Mouse (Mus musculus) urinary bladder, postnatal 25 days (tissue): ENCODE data around the gene Olfr1150-ps1.

Experiments used
- DNase-seq: peaks from one replicate; pipeline ENCODE4 v3.0.0; 2022; ENCODE audit warnings: low spot score

The Olfr1150-ps1 gene

DNA sequence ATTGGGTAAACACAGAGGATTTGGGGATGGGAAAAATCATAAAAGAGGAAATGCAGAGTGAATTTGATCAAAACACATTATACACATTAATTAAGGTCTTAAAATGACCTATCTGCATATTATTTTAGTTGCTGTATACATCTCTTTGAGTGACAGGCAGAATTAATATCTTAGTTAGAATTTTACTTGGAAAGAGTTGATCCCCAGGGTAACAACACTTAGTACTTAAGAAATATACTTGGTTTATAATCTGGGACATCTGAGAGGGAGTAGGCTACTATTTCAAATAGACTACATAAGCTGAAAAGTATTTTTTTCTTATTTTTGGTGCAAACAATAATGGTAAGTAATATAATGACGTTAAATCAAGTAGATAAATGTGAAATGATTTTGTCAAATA lies at the start of gene Olfr1150-ps1:
Gene Olfr1150-ps1 (plus strand): TSS at position 301 of the 400 bp plus-strand sequence.
- no peak for DNase-seq

DNA sequence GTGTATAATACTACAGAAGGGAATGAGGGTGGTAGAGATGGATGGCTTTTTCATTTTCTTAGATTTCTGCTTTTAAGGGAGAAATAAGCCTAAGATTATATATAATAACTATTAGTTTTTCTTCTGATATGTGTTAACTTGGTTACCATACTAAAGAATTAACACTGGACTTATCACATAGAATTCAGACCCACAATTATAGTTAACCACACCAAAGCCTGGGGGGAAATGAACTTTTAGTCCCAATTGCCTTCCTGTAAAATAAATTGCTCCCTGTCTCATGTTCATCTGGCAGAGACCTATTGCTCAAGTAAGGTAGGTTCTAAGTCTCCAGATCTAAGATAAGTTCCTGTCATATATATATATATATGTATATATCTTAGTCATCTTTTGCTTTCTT lies 43.5 kb upstream of the Olfr1150-ps1 start, which contains the start of gene Olfr1143:
Gene Olfr1143 (plus strand): TSS at position 301 of the 400 bp plus-strand sequence.
- no peak for DNase-seq

- no peak for DNase-seq
Observed at GRCm38 (mm10) chr2:87809522-87809921, 34.3 kb upstream of the Olfr1150-ps1 start, which contains the start of gene Olfr1145. Olfr1145 (plus strand) TSS chr2:87809822.

- DNase-seq = no peak
Observed at GRCm38 (mm10) chr2:87830233-87830632, 13.6 kb upstream of the Olfr1150-ps1 start, which contains the start of gene Olfr1148. Olfr1148 (plus strand) TSS chr2:87830533.

DNA sequence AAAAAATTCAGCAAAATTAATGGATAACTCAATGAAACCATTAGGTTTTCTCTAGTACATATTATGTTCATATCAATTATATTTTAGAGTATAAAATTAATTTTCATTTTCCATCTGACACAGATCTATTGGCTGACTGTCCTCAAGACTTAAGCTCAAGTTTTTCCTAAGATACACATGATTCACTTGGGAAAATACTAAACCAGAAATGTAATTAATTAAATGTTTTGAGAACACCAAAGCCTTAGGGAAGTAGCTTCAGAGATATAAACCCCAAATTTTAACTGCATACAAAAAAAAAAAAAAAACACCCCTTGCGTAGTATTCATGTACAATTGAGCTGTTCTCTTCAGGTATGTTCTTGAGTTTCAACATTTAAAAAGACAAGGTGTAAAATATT lies 11.8 kb downstream of the Olfr1150-ps1 start, which contains the start of gene Olfr1151:
Gene Olfr1151 (plus strand): TSS at position 301 of the 400 bp plus-strand sequence.
- no peak for DNase-seq

GRCm38 (mm10) chr2:87866192-87866591 lies 22.4 kb downstream of the Olfr1150-ps1 start, which contains the start of gene Olfr1152:
Olfr1152 (plus strand) TSS chr2:87866492.
- DNase-seq = no peak

DNA sequence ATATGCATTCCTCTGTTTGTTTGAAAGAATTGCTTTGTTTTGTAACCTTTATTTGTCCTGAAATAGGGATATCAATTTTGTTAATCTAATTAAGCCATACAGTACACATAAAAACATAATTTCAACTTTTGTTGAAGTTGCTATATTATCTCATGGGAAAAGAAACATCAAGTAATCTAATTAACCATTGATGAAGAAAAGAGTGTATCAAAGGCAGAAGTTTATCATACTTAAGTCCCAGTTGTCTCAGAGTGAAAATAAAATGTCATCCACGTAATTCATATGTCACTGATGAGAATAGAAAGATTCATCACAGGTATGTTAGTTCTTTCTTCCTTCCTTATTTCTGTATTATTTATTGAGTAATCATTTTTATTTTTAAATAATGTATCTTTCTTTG lies 50.9 kb downstream of the Olfr1150-ps1 start, which contains the start of gene Olfr1153:
Gene Olfr1153 (plus strand): TSS at position 301 of the 400 bp plus-strand sequence.
- DNase-seq = no peak
